Mouse (Mus musculus): ENCODE measurements around the gene Ccs.
A peak's percentile ranks its signal among the peaks of the same experiment; 100 is the strongest.
"Not testable (repeated sequence)": the region's sequence is repeated elsewhere in the genome, so short reads cannot be mapped to it uniquely, and the experiment has no call there.

The Ccs gene

DNA sequence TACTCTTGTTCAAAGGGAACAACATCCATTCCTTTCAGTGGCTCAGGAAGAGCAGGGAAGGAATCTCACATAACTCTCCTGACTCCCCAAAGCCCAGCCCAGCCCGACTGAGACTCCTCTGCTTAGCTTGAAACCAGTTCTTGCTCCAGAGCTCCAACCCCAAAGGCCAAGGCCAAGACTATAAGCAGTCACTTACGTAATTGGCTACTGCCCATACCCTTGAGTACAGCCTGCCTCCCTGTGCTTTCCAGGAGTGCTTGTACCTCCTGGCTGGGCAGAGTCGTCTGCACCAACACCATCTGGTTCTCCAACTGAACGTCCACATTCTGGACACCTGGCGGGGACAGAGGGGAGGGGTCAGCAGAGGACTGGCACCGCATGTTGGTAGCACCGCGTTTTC is 5.2 kb downstream of the Ccs start:
- DNase-seq = no peak

GRCm38 (mm10) chr19:4829156-4829555 is 10.0 kb downstream of the Ccs start:
- DNase-seq = no peak

DNA sequence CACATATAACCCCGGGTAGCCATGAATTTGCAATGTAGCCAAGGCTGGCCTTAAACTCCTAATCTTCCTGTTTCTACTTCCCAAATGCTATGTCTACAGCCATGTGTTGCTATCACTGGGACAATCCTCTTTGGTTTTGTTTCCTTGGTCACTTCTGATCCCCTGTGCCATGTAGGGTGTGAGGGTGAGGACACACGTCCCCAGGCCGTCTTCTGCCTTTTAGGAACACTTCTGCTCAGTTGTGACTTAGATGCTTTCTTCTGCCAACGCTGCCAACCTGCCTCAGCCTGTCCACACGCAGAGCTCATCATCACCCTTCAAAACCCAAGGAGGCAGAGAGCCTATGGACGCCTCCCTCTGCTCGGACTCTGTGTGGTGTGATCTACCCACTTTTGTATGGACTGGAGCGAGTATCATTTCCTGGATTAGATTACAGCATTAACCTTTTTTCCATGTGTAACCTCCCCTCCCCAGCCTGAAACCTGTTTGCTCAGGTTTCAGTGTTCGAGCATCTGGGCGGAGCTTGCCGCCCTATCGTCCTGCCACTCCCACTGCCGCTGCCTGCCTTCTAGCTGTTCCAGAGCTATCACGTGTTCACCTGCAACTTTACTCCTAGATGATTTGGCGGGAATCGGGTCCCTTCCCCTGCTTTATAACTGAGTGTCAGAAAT is 10.6 kb downstream of the Ccs start:
- DNase-seq = peak; percentile 7

GRCm38 (mm10) chr19:4820678-4821303 is 18.3 kb downstream of the Ccs start:
- DNase-seq = no peak

- no peak for DNase-seq
Observed at GRCm38 (mm10) chr19:4817182-4817835, 21.8 kb downstream of the Ccs start.

DNA sequence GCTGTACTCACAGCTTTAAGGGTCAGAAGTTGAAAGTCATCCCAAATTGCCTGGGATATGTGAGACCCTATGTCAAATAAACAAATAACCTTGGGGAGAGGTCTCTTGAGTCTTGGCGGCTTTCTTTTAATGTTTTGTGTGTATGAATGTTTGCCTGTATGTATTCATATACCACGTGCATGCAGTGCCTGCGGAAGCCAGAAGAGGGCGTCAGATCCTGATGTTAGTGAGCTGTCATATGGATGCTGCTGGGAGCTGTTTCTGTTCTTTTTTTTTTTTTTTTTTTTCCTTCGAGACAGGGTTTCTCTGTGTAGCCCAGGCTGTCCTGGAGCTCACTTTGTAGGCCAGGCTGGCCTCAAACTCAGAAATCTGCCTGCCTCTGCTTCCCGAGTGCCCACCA is 26.1 kb downstream of the Ccs start:
- DNase-seq = peak; percentile 14

DNA sequence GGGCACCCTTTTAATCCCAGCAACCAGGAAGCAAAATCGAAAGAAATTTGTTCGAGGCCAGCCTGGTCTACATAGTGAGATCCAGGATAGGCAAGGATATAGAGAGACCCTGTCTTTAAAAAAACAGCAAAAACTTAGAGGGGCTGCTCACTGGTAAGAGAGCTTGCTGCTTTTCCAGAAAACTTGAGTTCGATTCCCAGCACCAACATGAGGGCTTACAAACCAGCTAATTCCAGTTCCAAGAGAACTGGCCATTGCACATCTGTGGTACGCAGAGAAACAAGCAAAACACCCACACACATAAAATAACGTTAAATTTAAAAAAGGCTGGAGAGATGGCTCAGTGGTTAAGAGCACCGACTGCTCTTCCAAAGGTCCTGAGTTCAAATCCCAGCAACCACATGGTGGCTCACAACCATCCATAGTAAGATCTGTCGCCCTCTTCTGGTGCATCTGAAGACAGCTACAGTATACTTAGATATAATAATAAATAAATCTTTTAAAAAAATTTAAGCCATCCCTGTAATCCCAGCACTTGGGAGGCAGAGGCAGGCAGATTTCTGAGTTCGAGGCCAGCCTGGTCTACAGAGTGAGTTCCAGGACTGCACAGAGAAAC is 26.7 kb downstream of the Ccs start:
- not testable (repeated sequence) for DNase-seq

DNA sequence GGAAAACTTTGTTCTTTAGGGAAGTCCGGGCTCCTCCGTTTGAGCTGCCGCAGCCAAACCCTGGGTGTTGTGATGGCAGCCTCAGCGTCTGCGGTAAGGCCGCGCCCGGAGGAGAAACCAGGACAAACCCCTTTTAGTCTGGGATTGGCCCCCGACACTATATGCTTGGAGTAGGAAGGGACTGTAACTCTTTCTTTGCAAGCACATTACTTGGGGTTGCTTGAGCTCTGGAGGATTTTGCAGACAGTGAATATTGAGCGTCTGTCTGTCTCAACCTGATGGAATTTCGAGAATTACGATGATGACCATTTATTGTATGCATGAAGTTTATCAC is 27.3 kb downstream of the Ccs start:
- DNase-seq = no peak

GRCm38 (mm10) chr19:4811063-4811908 is 27.8 kb downstream of the Ccs start, which contains the start of the genes Gm21992 and Rbm14:
Gene Gm21992, minus strand, starts transcription at chr19:4811612.
Gene Rbm14, minus strand, starts transcription at chr19:4811634.
- peak; percentile 99 for DNase-seq

DNA sequence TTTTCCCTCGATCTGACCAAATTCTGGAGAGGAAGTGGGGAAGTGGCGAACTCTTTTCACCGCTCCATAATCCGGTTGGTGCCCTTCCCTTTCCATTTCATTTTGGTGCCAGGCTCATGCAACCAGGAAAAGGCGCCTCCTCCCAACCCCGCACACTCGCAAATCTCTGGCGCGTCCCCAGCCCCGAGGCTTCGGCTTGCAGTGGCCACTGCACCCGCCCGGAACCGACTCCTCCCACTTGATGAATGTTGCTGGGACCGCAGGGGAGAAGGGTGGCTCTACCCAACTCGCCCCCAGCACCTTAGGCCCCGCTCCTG is 28.4 kb downstream of the Ccs start:
- DNase-seq = no peak

DNA sequence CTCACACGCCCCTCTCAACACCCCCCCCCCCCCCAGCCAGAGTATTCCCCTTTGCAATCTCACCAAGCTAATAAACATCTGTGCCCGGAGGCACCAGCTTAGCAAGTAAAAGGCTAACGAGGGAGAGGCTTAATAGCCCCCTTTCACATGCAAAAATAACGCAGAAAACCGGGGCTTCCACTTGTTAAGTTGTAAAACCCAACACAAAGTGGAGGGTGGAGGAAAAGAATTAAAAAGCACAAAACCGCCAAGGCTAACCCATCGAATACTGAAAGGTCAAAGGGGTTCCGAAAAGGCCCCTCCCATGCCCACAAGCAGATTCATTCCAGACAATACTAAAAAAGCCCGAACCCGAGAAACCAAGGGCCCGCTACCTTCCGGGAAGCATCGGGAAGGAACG is 28.8 kb downstream of the Ccs start:
- no peak for DNase-seq

- DNase-seq = no peak
Observed at GRCm38 (mm10) chr19:4803283-4803682, 35.8 kb downstream of the Ccs start.

- DNase-seq = no peak
Observed at GRCm38 (mm10) chr19:4802691-4803091, 36.4 kb downstream of the Ccs start.

DNA sequence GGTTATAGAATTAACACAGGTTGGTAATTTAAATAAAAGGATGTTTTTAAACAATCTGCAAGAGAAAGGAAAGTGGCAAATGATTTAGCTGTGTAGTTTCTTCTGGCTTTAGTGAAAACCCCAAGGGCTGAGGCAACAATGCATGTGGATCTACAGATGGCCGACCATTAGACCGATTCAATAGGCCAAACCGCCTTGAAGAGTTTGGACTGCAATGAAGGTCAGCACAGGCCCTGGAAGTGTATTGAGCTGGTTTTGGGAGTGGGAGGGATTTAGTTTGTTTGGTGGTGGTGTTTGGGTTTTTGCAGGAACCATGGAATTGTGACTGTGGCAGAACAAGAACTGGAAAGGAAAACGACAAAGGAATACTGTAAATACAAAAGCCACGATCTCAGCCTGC is 40.0 kb downstream of the Ccs start:
- DNase-seq = no peak

- no peak for DNase-seq
Observed at GRCm38 (mm10) chr19:4797846-4798245, 41.3 kb downstream of the Ccs start.

DNA sequence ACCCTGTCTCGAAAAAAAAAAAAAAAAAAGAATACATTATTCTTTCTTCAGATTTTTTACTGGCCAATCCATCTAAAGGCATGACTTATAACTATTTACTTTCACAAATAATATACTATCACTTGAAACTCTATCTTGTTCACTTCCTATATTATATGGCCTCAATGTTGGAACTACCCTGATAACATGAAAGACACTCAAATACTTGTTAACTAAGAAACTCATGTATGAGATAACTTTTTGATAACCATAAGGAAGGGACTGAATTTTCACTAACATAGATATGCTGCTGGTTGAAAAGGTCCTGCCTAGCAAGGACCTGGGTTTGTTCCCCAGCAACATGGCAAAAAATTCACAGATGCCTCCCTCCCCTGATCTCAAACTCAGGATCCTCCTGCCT is 43.2 kb downstream of the Ccs start:
- DNase-seq = no peak

- peak; percentile 96 for DNase-seq
Observed at GRCm38 (mm10) chr19:4793831-4794422, 45.2 kb downstream of the Ccs start, which contains the start of gene Rbm4. Gene Rbm4, minus strand, starts transcription at chr19:4793901.

- DNase-seq = no peak
Observed at GRCm38 (mm10) chr19:4793281-4793830, 45.8 kb downstream of the Ccs start.

DNA sequence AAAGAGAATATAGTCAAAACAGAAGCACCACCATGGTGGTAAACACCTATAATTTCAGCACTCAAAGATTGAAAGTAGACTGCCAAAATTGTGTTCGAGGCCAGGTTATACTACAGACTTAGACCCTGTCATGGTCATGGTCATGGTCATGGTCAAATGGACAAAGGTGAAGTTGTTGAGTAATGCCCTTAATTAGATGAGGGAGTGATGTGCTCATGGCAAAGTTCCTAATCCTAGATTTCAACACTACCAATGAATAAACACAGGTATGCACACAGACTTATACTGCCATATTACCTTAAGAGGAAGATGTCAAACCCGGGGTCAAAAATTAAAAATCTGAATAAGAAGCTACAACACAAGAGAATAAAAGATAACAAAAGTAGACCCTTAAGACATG is 52.8 kb downstream of the Ccs start:
- DNase-seq = no peak

DNA sequence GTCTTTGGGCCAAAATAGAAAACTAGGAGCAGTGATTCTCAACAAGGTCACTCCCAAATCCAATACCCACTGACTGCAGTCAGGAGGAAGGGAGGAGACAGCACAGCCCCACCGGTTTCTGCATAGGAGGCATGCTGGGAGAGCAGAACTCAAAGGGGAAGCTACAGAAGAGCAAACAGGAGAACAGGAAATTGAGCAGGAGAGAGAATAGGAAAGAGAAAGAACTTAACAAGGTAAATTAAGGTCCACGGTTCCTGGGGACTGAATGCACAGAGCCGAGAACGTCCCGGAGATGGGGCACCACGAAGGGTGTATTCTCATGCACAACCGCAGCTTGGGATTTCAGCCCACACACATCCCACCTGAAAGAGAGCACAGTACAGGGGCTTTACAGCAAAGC is 53.9 kb downstream of the Ccs start:
- DNase-seq = no peak

- no peak for DNase-seq
Observed at GRCm38 (mm10) chr19:4782891-4783290, 56.2 kb downstream of the Ccs start.
